Mouse (Mus musculus) MEL (cell line): Measurements from ENCODE around the gene Micu1. TPM values are rescaled to one million over a fixed set of nuclear protein-coding genes. Genes with fewer than 3 reads are reported as not detected.

ENCODE experiments used
- DNase-seq: peaks from one replicate; pipeline ENCODE4 v3.0.0; 2011; ENCODE audit warnings: low read depth, low spot score
- H3K27ac ChIP-seq: 2 replicates; pipeline ENCODE4 v1.5.1; 2012; ENCODE audit warnings: low read depth, mild to moderate bottlenecking, control low read depth, low read length, moderate library complexity; ENCODE audit not compliant: control insufficient read depth
- H3K27me3 ChIP-seq, 2 experiments: fragments of 150-350 bp in 1 of 2; sonication (generic) in 1 of 2; 2 replicates each; pipeline ENCODE4 v1.6.1; 2012; ENCODE audit warnings: low read length in 2 of 2, mild to moderate bottlenecking in 2 of 2, improper control_type of control experiment in 1 of 2, moderate library complexity in 1 of 2; ENCODE audit not compliant: insufficient read depth in 2 of 2, control insufficient read depth in 1 of 2
- H3K36me3 ChIP-seq, 2 experiments: 2 replicates each; pipeline ENCODE4 v1.6.1; 2012 to 2014; ENCODE audit warnings: low read length in 2 of 2, improper control_type of control experiment in 1 of 2, inconsistent platforms in 1 of 2, mild to moderate bottlenecking in 1 of 2; ENCODE audit not compliant: insufficient read depth in 2 of 2, control insufficient read depth in 1 of 2
- H3K4me1 ChIP-seq, 2 experiments: fragments of 150-350 bp in 1 of 2; sonication (generic) in 1 of 2; 2 replicates each; pipeline ENCODE4 v1.6.1; 2012; ENCODE audit warnings: low read length in 2 of 2, improper control_type of control experiment in 1 of 2, mild to moderate bottlenecking in 1 of 2; ENCODE audit not compliant: insufficient read depth in 2 of 2, control insufficient read depth in 1 of 2
- H3K4me3 ChIP-seq, 2 experiments: fragments of 150-350 bp in 1 of 2; sonication (generic) in 1 of 2; 2 replicates each; pipeline ENCODE4 v1.5.1; 2012; ENCODE audit warnings: low read depth in 2 of 2, low read length in 2 of 2, mild to moderate bottlenecking in 2 of 2, moderate library complexity in 2 of 2, control low read depth in 1 of 2, improper control_type of control experiment in 1 of 2; ENCODE audit not compliant: control insufficient read depth in 1 of 2, insufficient read depth in 1 of 2
- H3K79me2 ChIP-seq: 2 replicates; pipeline ENCODE4 v1.6.1; 2012; ENCODE audit warnings: mild to moderate bottlenecking, low read length, moderate library complexity; ENCODE audit not compliant: control insufficient read depth, poor library complexity, insufficient read depth
- H3K9ac ChIP-seq: 2 replicates; pipeline ENCODE4 v1.6.1; 2012; ENCODE audit warnings: low read depth, mild to moderate bottlenecking, control low read depth, low read length, moderate library complexity; ENCODE audit not compliant: control insufficient read depth, poor library complexity, severe bottlenecking
- H3K9me3 ChIP-seq: fragments of 150-350 bp; sonication (generic); replicated peaks from 2 replicates; pipeline ENCODE4 v1.6.1; 2012; ENCODE audit warnings: mild to moderate bottlenecking, low read length, improper control_type of control experiment, moderate library complexity; ENCODE audit not compliant: insufficient read depth
- BHLHE40 ChIP-seq: IDR thresholded peaks from 2 replicates; pipeline ENCODE4 v1.6.1; 2012; ENCODE audit warnings: low read depth, mild to moderate bottlenecking, inconsistent platforms, low read length, improper control_type of control experiment, borderline replicate concordance
- CTCF ChIP-seq, 3 experiments: IDR thresholded peaks in 2 of 3; conservative IDR thresholded peaks in 1 of 3; 2 replicates each; pipeline ENCODE4 v1.5.1; 2011 to 2012; ENCODE audit warnings: low read length in 3 of 3, low read depth in 2 of 3, mild to moderate bottlenecking in 2 of 3, improper control_type of control experiment in 1 of 3, inconsistent platforms in 1 of 3, mixed read lengths in 1 of 3, moderate library complexity in 1 of 3; ENCODE audit not compliant: control insufficient read depth in 1 of 3, insufficient read depth in 1 of 3, poor library complexity in 1 of 3, severe bottlenecking in 1 of 3
- E2F4 ChIP-seq: IDR thresholded peaks from 2 replicates; pipeline ENCODE4 v1.6.1; 2011; ENCODE audit warnings: low read depth, low read length, improper control_type of control experiment, borderline replicate concordance
- ELF1 ChIP-seq: IDR thresholded peaks from 2 replicates; pipeline ENCODE4 v1.6.1; 2014; ENCODE audit warnings: low read depth, mild to moderate bottlenecking, inconsistent platforms, low read length, improper control_type of control experiment, moderate library complexity
- EP300 ChIP-seq, 2 experiments: IDR thresholded peaks; 2 replicates each; pipeline ENCODE4 v1.6.1; 2011; ENCODE audit warnings: improper control_type of control experiment in 2 of 2, low read length in 2 of 2, low read depth in 1 of 2, mild to moderate bottlenecking in 1 of 2
- ETS1 ChIP-seq: IDR thresholded peaks from 2 replicates; pipeline ENCODE4 v1.6.1; 2012; ENCODE audit warnings: low read depth, mild to moderate bottlenecking, inconsistent platforms, low read length, improper control_type of control experiment, moderate library complexity
- GABPA ChIP-seq: IDR thresholded peaks from 2 replicates; pipeline ENCODE4 v1.6.1; 2012; ENCODE audit warnings: low read depth, mild to moderate bottlenecking, inconsistent platforms, low read length, improper control_type of control experiment, moderate library complexity
- HCFC1 ChIP-seq: IDR thresholded peaks from 2 replicates; pipeline ENCODE4 v1.6.1; 2012; ENCODE audit warnings: low read depth, mild to moderate bottlenecking, inconsistent platforms, low read length, improper control_type of control experiment, moderate library complexity
- KAT2A ChIP-seq: conservative IDR thresholded peaks from 2 replicates; pipeline ENCODE4 v1.6.1; 2012; ENCODE audit warnings: low read depth, low read length, improper control_type of control experiment, inconsistent platforms
- MAFK ChIP-seq: IDR thresholded peaks from 2 replicates; pipeline ENCODE4 v1.6.1; 2011; ENCODE audit warnings: low read depth, mild to moderate bottlenecking, low read length, improper control_type of control experiment, borderline replicate concordance
- MAZ ChIP-seq: IDR thresholded peaks from 2 replicates; pipeline ENCODE4 v1.6.1; 2012; ENCODE audit warnings: low read depth, mild to moderate bottlenecking, inconsistent platforms, low read length, improper control_type of control experiment
- MXI1 ChIP-seq: IDR thresholded peaks from 2 replicates; pipeline ENCODE4 v1.6.1; 2011; ENCODE audit warnings: mild to moderate bottlenecking, low read depth, low read length, improper control_type of control experiment
- MYB ChIP-seq: IDR thresholded peaks from 2 replicates; pipeline ENCODE4 v1.6.1; 2011; ENCODE audit warnings: mild to moderate bottlenecking, low read depth, low read length, improper control_type of control experiment
- MYC ChIP-seq: IDR thresholded peaks from 2 replicates; pipeline ENCODE4 v1.6.1; 2011; ENCODE audit warnings: low read depth, mild to moderate bottlenecking, low read length, improper control_type of control experiment, moderate library complexity
- NELFE ChIP-seq: IDR thresholded peaks from 2 replicates; pipeline ENCODE4 v1.6.1; 2011; ENCODE audit warnings: low read depth, low read length, improper control_type of control experiment
- NRF1 ChIP-seq: IDR thresholded peaks from 2 replicates; pipeline ENCODE4 v1.6.1; 2014; ENCODE audit warnings: low read depth, mild to moderate bottlenecking, inconsistent platforms, low read length, improper control_type of control experiment, moderate library complexity; ENCODE audit not compliant: poor library complexity, insufficient read depth, severe bottlenecking
- POLR2A ChIP-seq, 2 experiments: IDR thresholded peaks; 2 replicates each; pipeline ENCODE4 v1.6.1; 2011 to 2012; ENCODE audit warnings: low read length in 2 of 2, mild to moderate bottlenecking in 2 of 2, control low read depth in 1 of 2, improper control_type of control experiment in 1 of 2, low read depth in 1 of 2, moderate library complexity in 1 of 2; ENCODE audit not compliant: control insufficient read depth in 1 of 2, insufficient read depth in 1 of 2, poor library complexity in 1 of 2
- POLR2AphosphoS5 ChIP-seq: IDR thresholded peaks from 2 replicates; pipeline ENCODE4 v1.6.1; 2012; ENCODE audit warnings: low read depth, borderline replicate concordance, mild to moderate bottlenecking, inconsistent platforms, low read length, moderate library complexity, mixed read lengths
- RAD21 ChIP-seq: IDR thresholded peaks from 2 replicates; pipeline ENCODE4 v1.6.1; 2011; ENCODE audit warnings: mild to moderate bottlenecking, low read depth, low read length, improper control_type of control experiment
- RCOR1 ChIP-seq: IDR thresholded peaks from 2 replicates; pipeline ENCODE4 v1.6.1; 2012; ENCODE audit warnings: low read depth, mild to moderate bottlenecking, inconsistent platforms, low read length, improper control_type of control experiment
- SIN3A ChIP-seq: IDR thresholded peaks from 2 replicates; pipeline ENCODE4 v1.6.1; 2012; ENCODE audit warnings: low read length, improper control_type of control experiment, inconsistent platforms
- USF1 ChIP-seq: IDR thresholded peaks from 2 replicates; pipeline ENCODE4 v1.6.1; 2014; ENCODE audit warnings: low read depth, mild to moderate bottlenecking, inconsistent platforms, low read length, improper control_type of control experiment, moderate library complexity
- ZC3H11A ChIP-seq: IDR thresholded peaks from 2 replicates; pipeline ENCODE4 v1.6.1; 2012; ENCODE audit warnings: low read depth, mild to moderate bottlenecking, inconsistent platforms, low read length, improper control_type of control experiment
- polyA plus RNA-seq, 2 experiments: library from polyadenylated mRNA; stranded (reverse) in 1 of 2; unstranded in 1 of 2; fragments of >175 nt in 1 of 2; fragments of >200 nt in 1 of 2; gene quantifications; 2 replicates each; pipeline versions ENCODE4 v1.2.1 to v1.2.4; 2012; ENCODE audit warnings: low replicate concordance in 2 of 2, low read depth in 1 of 2; ENCODE audit not compliant: insufficient read length in 2 of 2, insufficient read depth in 1 of 2, missing spikeins in 1 of 2
- total RNA-seq: library from RNA; depleted of rRNA; stranded (reverse); fragments of 300-350 nt; gene quantifications from 2 replicates; pipeline ENCODE4 v1.2.3, GENCODE M21; 2012

Micu1 gene
- total and polyA plus RNA-seq, 3 experiments, result 18.0 to 26.8 TPM; not detected in 1

- H3K9me3 ChIP-seq, result no peaks in the 10 kb centered on the region
- TF ChIP-seq NRF1 (no peak), USF1 (no peak), E2F4 (no peak), SIN3A (no peak), GABPA (no peak), POLR2AphosphoS5 (no peak), RAD21 (no peak), KAT2A (no peak), ZC3H11A (no peak), RCOR1 (no peak), HCFC1 (no peak), MYC (no peak), NELFE (no peak), EP300 (IDR thresholded peaks at IDR 0.05; ENCODE audit: low read depth in 1 of 2, low read length in 2 of 2) (no peak), MYB (no peak), POLR2A (IDR thresholded peaks at IDR 0.05; ENCODE audit: control insufficient read depth in 1 of 2, insufficient read depth in 1 of 2, low read depth in 1 of 2, low read length in 2 of 2, poor library complexity in 1 of 2) (no peak), MXI1 (no peak), BHLHE40 (no peak)
Measured at GRCm38 (mm10) chr10:59784731-59785685, 82.7 kb downstream of the Micu1 start.

GRCm38 (mm10) chr10:59786289-59786688 lies 84.0 kb downstream of the Micu1 start:
- Histone ChIP-seq H3K9ac (no peak overlapping the region), H3K9me3 (no peaks in the 10 kb centered on the region), H3K36me3 (no peaks in the 10 kb centered on the region), H3K27ac (no peak overlapping the region), H3K27me3 (no peaks in the 10 kb centered on the region), H3K4me1 (no peaks in the 10 kb centered on the region)
- no peak for DNase-seq
- TF ChIP-seq MAFK, result no peak
- TF ChIP-seq MAZ, result no peak
- no peak for TF ChIP-seq NELFE
- TF ChIP-seq HCFC1, result no peak
- no peak for TF ChIP-seq ETS1
- no peak for TF ChIP-seq BHLHE40
- TF ChIP-seq GABPA, result no peak
- no peak for TF ChIP-seq SIN3A
- no peak for TF ChIP-seq ELF1
- no peak for TF ChIP-seq KAT2A
- no peak for TF ChIP-seq CTCF (IDR thresholded peaks at IDR 0.05 in 2 of 3, conservative IDR thresholded peaks at IDR 0.05 in 1 of 3; ENCODE audit: control insufficient read depth in 1 of 3, insufficient read depth in 1 of 3, low read depth in 2 of 3, low read length in 3 of 3, poor library complexity in 1 of 3, severe bottlenecking in 1 of 3)
- TF ChIP-seq, all 39 proteins: peak for 0
- Histone ChIP-seq H3K79me2 (no peaks in the 10 kb centered on the region), H3K4me3 (no peak overlapping the region)

More at GRCm38 (mm10) chr10:59784731-59785685, 82.7 kb downstream of the Micu1 start:
- Histone ChIP-seq H3K27me3 (no peaks in the 10 kb centered on the region), H3K9ac (no peak overlapping the region), H3K36me3 (no peaks in the 10 kb centered on the region), H3K4me3 (no peak overlapping the region), H3K79me2 (no peaks in the 10 kb centered on the region), H3K27ac (no peak overlapping the region), H3K4me1 (no peaks in the 10 kb centered on the region)
- no peak for DNase-seq
